Mouse (Mus musculus) forebrain, postnatal 0 days (tissue): ENCODE data around the gene Acvr2b. TPM values are rescaled to one million over a fixed set of nuclear protein-coding genes. Genes with fewer than 3 reads are reported as not detected.
A peak's percentile ranks its signal among the peaks of the same experiment; 100 is the strongest.

ENCODE experiments used
- ATAC-seq: fragments of 200-750 bp; cut with Nextera tagmentation; 2 replicates; pipeline ENCODE4 v1.8.0; 2017; ENCODE audit warnings: mild to moderate bottlenecking, moderate library complexity
- DNase-seq: peaks from one replicate; pipeline ENCODE4 v3.0.0-alpha.2; 2015
- H3K27ac ChIP-seq: fragments of 300-500 bp; sonication (generic); 2 replicates; pipeline ENCODE4 v1.5.1; 2014; ENCODE audit warnings: low read depth, mild to moderate bottlenecking, antibody characterized with exemption, low read length, moderate library complexity, mixed read lengths
- H3K27me3 ChIP-seq: fragments of 300-500 bp; sonication (generic); 2 replicates; pipeline ENCODE4 v1.6.1; 2014; ENCODE audit warnings: mild to moderate bottlenecking, low read length, mixed read lengths; ENCODE audit not compliant: insufficient read depth
- H3K36me3 ChIP-seq: fragments of 300-500 bp; sonication (generic); 2 replicates; pipeline ENCODE4 v1.6.1; 2014; ENCODE audit warnings: mild to moderate bottlenecking, moderate library complexity; ENCODE audit not compliant: insufficient read depth
- H3K4me1 ChIP-seq: fragments of 300-500 bp; sonication (generic); 2 replicates; pipeline ENCODE4 v1.6.1; 2014; ENCODE audit warnings: antibody characterized with exemption; ENCODE audit not compliant: insufficient read depth
- H3K4me2 ChIP-seq: fragments of 300-500 bp; sonication (generic); 2 replicates; pipeline ENCODE4 v1.6.1; 2014; ENCODE audit warnings: low read depth, mild to moderate bottlenecking, moderate library complexity
- H3K4me3 ChIP-seq: fragments of 300-500 bp; sonication (generic); 2 replicates; pipeline ENCODE4 v1.5.1; 2014; ENCODE audit warnings: low read depth, low read length, mixed read lengths
- H3K9ac ChIP-seq: fragments of 300-500 bp; sonication (generic); 2 replicates; pipeline ENCODE4 v1.6.1; 2014; ENCODE audit warnings: mild to moderate bottlenecking
- H3K9me3 ChIP-seq: fragments of 300-500 bp; sonication (generic); 2 replicates; pipeline ENCODE4 v1.6.1; 2016; ENCODE audit warnings: low read length
- CTCF ChIP-seq: sonication (generic); IDR thresholded peaks from 2 replicates; pipeline ENCODE4 v1.5.1; 2016; ENCODE audit warnings: antibody characterized with exemption, control low read depth, low read depth
- WGBS: fragments of 180-500 bp; shearing (Covaris S2); extraction: QIAGEN DNeasy Blood & Tissue Kit; methylation state at CpG from one replicate; pipeline ENCODE4 v1.1.7; 2014; 5-methylcytosine and 5-hydroxymethylcytosine counted together
- polyA plus RNA-seq: library from polyadenylated mRNA; unstranded; fragments of >200 nt; fragmentation: Nextera tagmentation; extraction: Ambion mirVana; gene quantifications from 2 replicates; pipeline ENCODE4 v1.2.1, GENCODE M21; 2015
- total RNA-seq: library from RNA; depleted of rRNA; stranded (reverse); fragments of >200 nt; gene quantifications from 2 replicates; pipeline ENCODE4 v1.2.3, GENCODE M21; 2014; rRNA removed

The Acvr2b gene
- 13.4 and 26.7 TPM in 2 replicates for total RNA-seq
- polyA plus RNA-seq: 9.7 and 23.2 TPM in 2 replicates

GRCm38 (mm10) chr9:119401801-119402214 is at the start of gene Acvr2b:
Gene Acvr2b, plus strand, starts transcription at chr9:119402118.
- Histone ChIP-seq H3K4me3 (peak within 1 kb of the TSS; percentile 96), H3K9me3 (no peaks in the 10 kb centered on the region), H3K4me1 (peaks cover 13% of the 10 kb centered on the region; the same call in 1 of the 2 replicates), H3K27me3 (no peaks in the 10 kb centered on the region), H3K27ac (peak within 1 kb of the TSS; percentile 98), H3K4me2 (peak within 1 kb of the TSS; percentile 88), H3K9ac (peak within 1 kb of the TSS; percentile 100), H3K36me3 (no peaks in the 10 kb centered on the region)
- DNase-seq (peak; percentile 97), ATAC-seq (peak; percentile 95)
- peak; percentile 69 for TF ChIP-seq CTCF
- 1% methylated on average over 25 of the region's 32 CpGs for WGBS

GRCm38 (mm10) chr9:119353926-119354325 is 48.0 kb upstream of the Acvr2b start:
- no peak overlapping the region for H3K4me2 ChIP-seq
- H3K27ac ChIP-seq: no peak overlapping the region
- H3K4me1 ChIP-seq: no peaks in the 10 kb centered on the region
- DNase-seq: no peak
- WGBS: 83% methylated on average over 6 of the region's 6 CpGs
- no peaks in the 10 kb centered on the region for H3K27me3 ChIP-seq
- no peak for ATAC-seq
- peaks cover 15% of the 10 kb centered on the region for H3K36me3 ChIP-seq
- H3K9ac ChIP-seq: no peak overlapping the region
- no peak for TF ChIP-seq CTCF
- H3K9me3 ChIP-seq: no peaks in the 10 kb centered on the region
- H3K4me3 ChIP-seq: no peak overlapping the region

- Histone ChIP-seq H3K4me2 (no peak overlapping the region), H3K9me3 (no peaks in the 10 kb centered on the region), H3K4me3 (no peak overlapping the region), H3K27ac (no peak overlapping the region), H3K9ac (no peak overlapping the region), H3K4me1 (no peaks in the 10 kb centered on the region), H3K36me3 (peaks cover 6% of the 10 kb centered on the region), H3K27me3 (no peaks in the 10 kb centered on the region)
- DNase-seq: no peak
- no peak for ATAC-seq
- WGBS: 80% methylated on average over 6 of the region's 6 CpGs
- no peak for TF ChIP-seq CTCF
Measured at GRCm38 (mm10) chr9:119355943-119356342, 46.0 kb upstream of the Acvr2b start.

GRCm38 (mm10) chr9:119357331-119358057 is 44.4 kb upstream of the Acvr2b start, which contains the start of gene Xylb:
Gene Xylb, plus strand, starts transcription at chr9:119357381.
- H3K4me2 ChIP-seq: peak within 1 kb of the TSS; percentile 88
- no peak within 1 kb of the TSS for H3K27ac ChIP-seq
- H3K9me3 ChIP-seq: no peaks in the 10 kb centered on the region
- peak; percentile 94 for ATAC-seq
- peak within 1 kb of the TSS; percentile 54 for H3K9ac ChIP-seq
- WGBS: 2% methylated on average over 65 of the region's 65 CpGs
- H3K36me3 ChIP-seq: no peaks in the 10 kb centered on the region
- TF ChIP-seq CTCF: peak; percentile 85
- peak; percentile 85 for DNase-seq
- peak within 1 kb of the TSS; percentile 53 for H3K4me3 ChIP-seq
- no peaks in the 10 kb centered on the region for H3K27me3 ChIP-seq
- H3K4me1 ChIP-seq: no peaks in the 10 kb centered on the region

GRCm38 (mm10) chr9:119358058-119358429 is 43.9 kb upstream of the Acvr2b start:
- 0 out of 2 replicates have a peak, but pooled peaks have one; percentile 3 for ATAC-seq
- Histone ChIP-seq H3K36me3 (no peaks in the 10 kb centered on the region), H3K9me3 (no peaks in the 10 kb centered on the region), H3K4me2 (peak overlapping the region; percentile 88), H3K9ac (no peak overlapping the region), H3K4me3 (peak overlapping the region; percentile 53), H3K4me1 (no peaks in the 10 kb centered on the region), H3K27me3 (no peaks in the 10 kb centered on the region), H3K27ac (no peak overlapping the region)
- no peak for TF ChIP-seq CTCF
- WGBS: 28% methylated on average over 9 of the region's 9 CpGs
- DNase-seq: no peak

- H3K4me2 ChIP-seq: no peak overlapping the region
- H3K4me3 ChIP-seq: no peak overlapping the region
- H3K36me3 ChIP-seq: no peaks in the 10 kb centered on the region
- H3K9me3 ChIP-seq: no peaks in the 10 kb centered on the region
- WGBS: 96% methylated on average over 5 of the region's 5 CpGs
- H3K9ac ChIP-seq: no peak overlapping the region
- ATAC-seq (no peak), DNase-seq (no peak)
- H3K27ac ChIP-seq: no peak overlapping the region
- H3K4me1 ChIP-seq: no peaks in the 10 kb centered on the region
- no peak for TF ChIP-seq CTCF
- H3K27me3 ChIP-seq: no peaks in the 10 kb centered on the region
Measured at GRCm38 (mm10) chr9:119361416-119361815, 40.5 kb upstream of the Acvr2b start.

GRCm38 (mm10) chr9:119363229-119363628 is 38.7 kb upstream of the Acvr2b start:
- Histone ChIP-seq H3K9ac (no peak overlapping the region), H3K9me3 (no peaks in the 10 kb centered on the region), H3K4me2 (no peak overlapping the region), H3K4me3 (no peak overlapping the region), H3K36me3 (no peaks in the 10 kb centered on the region), H3K4me1 (no peaks in the 10 kb centered on the region), H3K27me3 (no peaks in the 10 kb centered on the region), H3K27ac (no peak overlapping the region)
- DNase-seq (no peak), ATAC-seq (no peak)
- no peak for TF ChIP-seq CTCF
- 92% methylated on average over 12 of the region's 12 CpGs for WGBS
